Mouse (Mus musculus) E14TG2a.4 (cell line): ENCODE measurements around the gene Serpinb9.

ENCODE experiments used
- H3K27me3 ChIP-seq: 2 replicates; pipeline ENCODE4 v1.6.1; 2014; ENCODE audit warnings: low read length, control low read depth; ENCODE audit not compliant: insufficient read depth
- H3K36me3 ChIP-seq: 2 replicates; pipeline ENCODE4 v1.6.1; 2014; ENCODE audit warnings: low read length, control low read depth; ENCODE audit not compliant: insufficient read depth
- H3K4me1 ChIP-seq: replicated peaks from 2 replicates; pipeline ENCODE4 v1.6.1; 2014; ENCODE audit warnings: low read depth, low read length, control low read depth
- H3K4me3 ChIP-seq: replicated peaks from 2 replicates; pipeline ENCODE4 v1.5.1; 2014; ENCODE audit warnings: mild to moderate bottlenecking, low read length
- H3K9me3 ChIP-seq: 2 replicates; pipeline ENCODE4 v1.6.1; 2014; ENCODE audit warnings: low read length, control low read depth
- CTCF ChIP-seq: conservative IDR thresholded peaks from 2 replicates; pipeline ENCODE4 v1.5.1; 2014; ENCODE audit warnings: low read length
- NANOG ChIP-seq: IDR thresholded peaks from 2 replicates; pipeline ENCODE4 v1.6.1; 2014; ENCODE audit warnings: borderline replicate concordance, low read length, mixed read lengths
- POU5F1 ChIP-seq: IDR thresholded peaks from 2 replicates; pipeline ENCODE4 v1.6.1; 2014; ENCODE audit warnings: low read length, borderline replicate concordance

Gene Serpinb9

DNA sequence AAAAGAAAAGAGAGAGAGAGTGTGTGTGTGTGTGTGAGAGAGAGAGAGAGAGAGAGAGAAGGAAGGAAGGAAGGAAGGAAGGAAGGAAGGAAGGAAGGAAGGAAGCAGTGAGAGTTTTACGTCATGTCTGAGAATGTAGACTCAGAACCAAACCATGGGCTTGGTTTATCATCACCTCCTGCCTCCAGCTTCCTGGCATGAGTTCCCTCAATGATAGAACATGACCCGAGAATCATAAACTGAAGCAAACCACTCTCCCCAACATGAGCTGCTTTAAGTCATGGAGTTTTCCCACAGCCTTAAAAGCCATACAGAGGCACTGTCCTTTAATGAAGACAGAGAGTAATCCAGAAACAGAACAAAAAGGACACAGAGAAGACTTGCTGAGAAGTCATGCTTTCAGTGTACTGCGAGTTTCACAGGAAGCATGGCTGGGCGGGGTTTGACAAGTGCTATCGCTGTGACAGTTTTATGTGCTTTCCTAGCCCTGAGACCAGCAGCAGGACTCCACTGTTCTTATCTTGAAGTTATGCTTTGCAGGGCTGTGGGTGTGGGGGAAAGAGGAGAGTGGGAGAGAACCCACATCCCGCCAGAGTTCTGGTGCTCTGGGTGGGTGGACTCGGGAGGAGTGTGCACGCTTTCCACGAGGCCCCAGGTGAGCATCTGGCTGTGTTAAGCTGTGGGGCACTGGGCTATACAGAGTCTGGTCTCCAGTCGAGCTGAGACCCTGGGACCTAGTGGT lies 9.7 kb upstream of the Serpinb9 start:
- no peak for TF ChIP-seq CTCF
- no peak for TF ChIP-seq POU5F1
- TF ChIP-seq NANOG = no peak
- Histone ChIP-seq H3K4me3 (no peak overlapping the region), H3K9me3 (no peaks in the 10 kb centered on the region), H3K27me3 (no peaks in the 10 kb centered on the region), H3K4me1 (peaks cover 7% of the 10 kb centered on the region; the same call in 1 of the 2 replicates), H3K36me3 (no peaks in the 10 kb centered on the region)

GRCm38 (mm10) chr13:32993894-32994242 lies 9.2 kb upstream of the Serpinb9 start:
- no peak for TF ChIP-seq POU5F1
- TF ChIP-seq NANOG = no peak
- TF ChIP-seq CTCF = no peak
- Histone ChIP-seq H3K36me3 (no peaks in the 10 kb centered on the region), H3K9me3 (no peaks in the 10 kb centered on the region), H3K4me3 (no peak overlapping the region), H3K4me1 (peaks cover 7% of the 10 kb centered on the region; the same call in 1 of the 2 replicates), H3K27me3 (no peaks in the 10 kb centered on the region)

DNA sequence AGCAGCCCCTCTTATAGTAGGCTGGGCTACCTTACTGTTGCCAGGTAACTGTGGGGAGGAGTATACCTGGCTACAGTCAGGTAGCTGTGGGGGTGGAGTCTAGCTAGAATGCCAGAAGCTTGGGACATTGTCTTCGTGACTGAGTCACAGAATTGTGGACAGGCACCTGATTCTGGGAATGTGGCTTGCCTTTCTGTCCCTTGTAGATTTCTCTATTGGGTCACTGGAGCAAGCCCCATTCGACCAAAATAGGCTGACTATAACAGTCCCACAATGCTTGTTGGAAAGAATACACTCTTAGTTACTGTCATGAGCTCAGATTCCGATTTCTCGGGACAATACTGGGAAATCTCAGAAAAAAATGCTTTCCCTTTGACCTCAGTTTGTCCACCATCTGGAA lies 8.0 kb upstream of the Serpinb9 start:
- H3K9me3 ChIP-seq = no peaks in the 10 kb centered on the region
- TF ChIP-seq NANOG (no peak), POU5F1 (no peak), CTCF (no peak)
- peaks cover 7% of the 10 kb centered on the region; the same call in 1 of the 2 replicates for H3K4me1 ChIP-seq
- no peaks in the 10 kb centered on the region for H3K36me3 ChIP-seq
- H3K27me3 ChIP-seq = no peaks in the 10 kb centered on the region
- H3K4me3 ChIP-seq = no peak overlapping the region

GRCm38 (mm10) chr13:33001341-33001740 lies 1.7 kb upstream of the Serpinb9 start:
- TF ChIP-seq POU5F1 (no peak), NANOG (no peak), CTCF (no peak)
- Histone ChIP-seq H3K9me3 (no peaks in the 10 kb centered on the region), H3K4me3 (no peak overlapping the region), H3K4me1 (peaks cover 30% of the 10 kb centered on the region), H3K27me3 (no peaks in the 10 kb centered on the region), H3K36me3 (no peaks in the 10 kb centered on the region)

GRCm38 (mm10) chr13:33003523-33004413 lies 718 bp downstream of the Serpinb9 start:
- H3K4me1 ChIP-seq = peaks cover 30% of the 10 kb centered on the region
- no peaks in the 10 kb centered on the region for H3K36me3 ChIP-seq
- no peaks in the 10 kb centered on the region for H3K27me3 ChIP-seq
- H3K9me3 ChIP-seq = no peaks in the 10 kb centered on the region
- H3K4me3 ChIP-seq = 0 out of 2 replicates have a peak overlapping the region, but pooled peaks have one; percentile 29
- no peak for TF ChIP-seq POU5F1
- no peak for TF ChIP-seq CTCF

DNA sequence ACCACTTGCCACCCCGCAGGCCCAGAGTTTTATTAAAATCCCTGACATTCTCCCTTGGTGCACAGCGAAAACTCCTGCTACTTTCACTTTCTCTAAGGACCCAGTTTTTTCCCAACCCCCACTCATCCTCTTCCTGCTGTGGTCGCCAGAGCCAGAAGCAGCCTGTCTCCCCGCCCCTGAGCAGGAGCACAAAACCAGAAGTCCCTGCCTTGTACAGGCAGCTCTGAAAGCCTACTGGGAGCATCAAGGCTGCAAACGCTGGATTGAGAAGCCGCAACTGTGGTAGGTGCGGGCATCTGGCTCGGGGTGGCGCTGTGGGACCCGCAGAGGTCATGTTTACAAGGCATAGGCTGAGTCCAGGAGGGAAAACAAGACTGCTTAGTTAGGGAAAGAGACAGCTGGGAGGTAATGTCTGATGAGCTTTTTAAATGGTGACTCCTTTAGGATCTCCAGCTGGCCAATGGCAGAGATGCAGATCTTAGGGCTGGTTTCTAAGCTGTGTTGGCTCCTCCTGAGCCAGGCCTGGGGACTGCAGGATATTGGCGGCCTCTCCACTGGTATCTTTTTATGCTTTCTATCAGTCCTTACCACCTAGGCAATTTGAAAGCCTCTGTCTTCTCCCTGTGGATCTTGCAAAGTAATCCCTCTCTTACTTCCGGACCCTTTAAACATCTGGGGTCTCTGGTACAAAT lies 1.5 kb downstream of the Serpinb9 start:
- Histone ChIP-seq H3K4me1 (peaks cover 30% of the 10 kb centered on the region), H3K4me3 (peak overlapping the region; percentile 29; the same call in 1 of the 2 replicates), H3K27me3 (no peaks in the 10 kb centered on the region), H3K36me3 (no peaks in the 10 kb centered on the region), H3K9me3 (no peaks in the 10 kb centered on the region)
- no peak for TF ChIP-seq NANOG
- TF ChIP-seq CTCF = peak; percentile 57

DNA sequence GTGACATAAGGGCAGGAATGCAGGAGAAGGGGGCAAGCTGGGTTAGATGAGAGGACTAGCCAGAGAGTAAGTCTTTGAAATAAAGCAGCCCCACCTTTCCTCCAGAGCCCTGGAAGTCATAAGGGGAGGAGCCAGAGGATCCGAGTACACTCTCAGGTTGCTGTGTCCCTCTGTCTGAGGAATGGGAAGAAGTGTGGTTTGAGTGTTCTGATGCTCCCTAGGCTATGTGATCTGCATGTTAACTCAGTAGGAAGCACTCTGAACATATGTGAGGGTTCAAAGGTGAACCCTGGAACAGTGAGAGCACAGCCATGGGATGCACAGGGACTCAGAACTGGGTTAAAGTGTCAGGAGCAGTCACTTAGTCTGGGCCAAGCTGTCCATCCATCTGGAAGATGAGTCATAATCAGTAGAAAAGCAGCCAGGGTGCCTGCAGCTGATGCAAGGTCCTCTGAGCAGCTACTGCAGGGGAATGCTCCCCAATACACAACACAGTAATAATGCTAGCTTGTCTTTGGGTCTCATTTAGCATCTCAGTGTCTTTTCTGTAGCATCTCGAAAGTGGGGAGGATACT lies 2.5 kb downstream of the Serpinb9 start:
- Histone ChIP-seq H3K27me3 (no peaks in the 10 kb centered on the region), H3K4me1 (peaks cover 30% of the 10 kb centered on the region), H3K9me3 (no peaks in the 10 kb centered on the region), H3K4me3 (no peak overlapping the region), H3K36me3 (no peaks in the 10 kb centered on the region)
- TF ChIP-seq POU5F1 (no peak), NANOG (no peak), CTCF (no peak)

- Histone ChIP-seq H3K4me3 (no peak overlapping the region), H3K27me3 (no peaks in the 10 kb centered on the region), H3K9me3 (no peaks in the 10 kb centered on the region), H3K36me3 (no peaks in the 10 kb centered on the region), H3K4me1 (peaks cover 30% of the 10 kb centered on the region)
- TF ChIP-seq CTCF = no peak
- TF ChIP-seq POU5F1 = no peak
- TF ChIP-seq NANOG = no peak
Observed at GRCm38 (mm10) chr13:33006555-33006954, 3.5 kb downstream of the Serpinb9 start.
